Mouse (Mus musculus): Measurements from ENCODE around the gene Gm29666.

The Gm29666 gene

DNA sequence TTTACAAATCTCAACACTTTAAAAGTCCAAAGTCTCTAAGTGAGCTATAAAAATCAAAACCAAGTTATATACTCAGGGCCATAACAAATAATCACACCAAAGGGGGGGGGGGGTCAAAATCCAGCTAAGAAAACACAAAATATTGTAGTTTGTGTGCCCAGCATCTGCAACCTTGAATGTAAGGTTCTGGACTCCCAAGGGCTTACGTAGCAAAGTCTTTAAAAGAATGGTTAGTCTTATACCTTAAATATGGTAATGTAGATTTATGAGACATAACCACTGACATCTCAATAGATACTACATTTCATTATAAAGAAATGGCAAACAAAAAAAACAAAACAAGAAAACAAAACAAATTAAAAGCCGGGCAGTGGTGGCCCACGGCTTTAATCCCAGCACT, at the start of gene Gm29666:
Gm29666 (minus strand) TSS at position 101 of the 400 bp plus-strand sequence.
- in situ Hi-C loops (cut with MseI, MboI): no loop called here

DNA sequence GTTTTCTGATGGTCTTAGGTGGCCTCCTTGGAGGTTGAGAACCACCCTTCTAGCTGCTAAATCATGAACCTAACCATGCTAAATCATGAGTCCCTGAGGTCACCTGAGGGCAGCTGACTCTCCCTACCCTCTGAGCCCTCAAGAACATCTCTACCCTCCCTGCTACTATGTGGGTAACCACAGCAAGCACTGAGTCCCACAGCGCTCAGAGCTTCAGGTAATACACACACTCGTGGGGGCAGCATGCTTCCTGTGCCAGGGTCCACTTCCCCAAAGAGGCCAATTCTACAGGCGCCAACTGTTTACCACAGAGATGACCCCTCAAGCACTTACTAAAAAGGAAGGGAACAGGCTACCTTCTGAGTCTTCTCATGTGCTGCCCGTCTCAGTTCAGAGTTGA, 48.7 kb upstream of the Gm29666 start:
- in situ Hi-C loops (cut with MseI, MboI): no loop called here

DNA sequence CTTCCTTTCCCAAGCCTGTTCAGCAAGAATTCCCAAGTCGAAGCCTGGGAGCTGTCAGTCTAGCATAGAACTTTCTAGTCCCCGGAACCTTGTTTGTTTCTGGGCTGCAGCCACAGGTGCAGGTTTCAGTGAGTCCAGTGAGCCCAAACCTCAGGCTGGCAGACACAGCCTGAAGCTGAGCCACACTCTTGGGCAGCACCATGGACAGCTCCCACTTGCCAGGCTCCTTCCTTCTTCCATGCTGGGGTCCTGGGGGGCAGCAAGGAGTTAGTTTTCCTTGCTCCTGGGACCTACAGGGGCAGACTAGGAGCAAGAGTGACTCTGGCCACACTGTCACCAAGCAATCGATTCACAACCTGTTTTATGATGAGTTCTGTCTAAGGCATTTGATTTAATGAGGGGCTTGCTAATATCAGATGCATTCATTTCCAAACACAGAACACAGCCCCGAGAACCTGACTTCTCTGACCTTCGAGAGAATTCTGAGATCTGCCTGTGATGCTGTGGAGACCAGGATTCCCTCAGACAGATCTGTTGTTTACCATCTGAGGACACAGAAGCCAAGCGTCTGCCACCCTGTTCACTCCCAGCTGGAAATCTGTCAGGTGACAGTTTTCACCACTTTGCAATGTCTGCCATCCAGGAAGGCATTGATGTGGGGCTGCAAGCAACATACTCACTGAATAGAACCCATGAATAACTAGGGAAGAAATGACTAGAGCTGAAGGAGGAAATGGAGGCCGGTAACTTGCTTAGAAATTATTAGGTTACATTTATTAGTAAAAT, 45.9 kb upstream of the Gm29666 start:
- in situ Hi-C loops (cut with MseI, MboI): no loop called here

DNA sequence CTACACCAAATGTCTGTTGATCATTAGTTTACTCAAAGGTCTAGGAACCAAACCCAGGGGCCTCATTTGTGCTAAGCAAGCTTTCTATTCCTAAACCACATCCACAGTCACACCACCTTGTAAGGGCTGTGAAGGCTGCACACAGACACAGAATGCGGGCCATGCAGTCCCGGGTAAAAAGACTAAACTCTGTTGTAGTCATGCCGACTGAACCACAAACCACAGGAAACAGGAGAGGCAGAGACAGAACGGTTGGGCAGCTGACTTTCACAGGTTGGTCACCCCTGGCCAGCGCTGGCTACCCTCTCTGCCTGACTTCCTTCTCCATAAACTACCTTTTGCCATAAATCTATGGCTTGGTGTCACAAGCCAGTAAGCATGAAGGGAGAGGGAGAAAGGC, 44.9 kb upstream of the Gm29666 start:
- in situ Hi-C loops (cut with MseI, MboI): no loop called here

DNA sequence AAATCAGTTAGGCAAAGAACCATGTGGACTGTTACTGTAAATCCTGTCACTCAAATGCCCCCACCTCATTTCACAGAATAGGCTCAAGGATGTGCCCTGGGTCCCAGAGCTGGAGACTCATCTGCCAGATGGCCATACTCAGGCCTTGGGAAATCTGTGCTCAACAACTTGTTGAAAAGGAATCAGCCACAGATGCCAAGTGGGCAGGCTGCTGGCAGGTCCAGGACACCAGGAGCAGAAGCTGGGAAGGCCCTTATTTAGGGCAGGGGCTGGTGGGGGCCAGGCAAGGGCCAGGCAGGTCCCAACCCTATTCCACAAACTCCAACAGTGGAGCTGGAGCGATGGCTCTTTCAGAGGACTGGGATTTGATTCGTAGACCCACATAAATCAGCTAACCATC, 42.7 kb upstream of the Gm29666 start:
- in situ Hi-C loops (cut with MseI, MboI): no loop called here

DNA sequence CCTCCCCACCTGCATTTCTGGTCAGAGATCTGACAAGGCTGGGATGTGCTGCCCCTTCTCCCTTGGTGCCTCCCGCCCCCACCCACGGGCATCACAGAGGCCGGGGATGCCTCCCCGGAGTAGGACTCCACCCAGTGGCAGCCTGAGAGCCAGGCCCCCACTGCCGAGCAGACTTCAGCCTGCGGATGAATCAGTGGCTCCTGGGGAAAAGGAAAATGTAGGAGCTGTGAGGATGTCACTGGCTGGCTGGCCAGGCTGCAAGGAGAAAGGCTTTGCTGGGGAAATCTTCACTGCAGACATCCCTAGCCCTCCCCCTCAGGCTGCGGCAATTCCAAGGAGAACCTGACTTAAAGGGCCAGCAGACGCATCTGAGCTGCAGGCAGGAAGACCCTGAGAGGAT, 40.9 kb upstream of the Gm29666 start:
- in situ Hi-C loops (cut with MseI, MboI): no loop called here

DNA sequence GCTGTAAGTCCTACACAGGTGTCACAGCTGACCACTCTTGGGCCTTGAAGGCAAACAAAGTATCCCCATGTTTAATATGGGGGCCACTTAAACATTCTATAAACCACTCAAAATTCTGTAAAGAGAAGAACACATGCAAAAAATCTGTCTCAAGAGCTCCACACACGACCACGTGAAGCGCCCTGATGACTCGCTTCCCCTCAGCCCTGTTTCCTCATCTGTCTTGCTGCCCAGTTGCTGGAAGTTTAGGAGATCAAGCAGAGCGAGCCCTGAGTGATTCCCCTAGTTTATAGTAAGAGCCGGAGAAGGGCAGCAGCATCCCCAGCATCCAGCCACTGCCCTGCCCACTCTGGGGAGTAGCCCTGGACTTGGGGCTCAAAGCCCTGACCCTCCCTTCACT, 40.1 kb upstream of the Gm29666 start:
- in situ Hi-C loops (cut with MseI, MboI): no loop called here

DNA sequence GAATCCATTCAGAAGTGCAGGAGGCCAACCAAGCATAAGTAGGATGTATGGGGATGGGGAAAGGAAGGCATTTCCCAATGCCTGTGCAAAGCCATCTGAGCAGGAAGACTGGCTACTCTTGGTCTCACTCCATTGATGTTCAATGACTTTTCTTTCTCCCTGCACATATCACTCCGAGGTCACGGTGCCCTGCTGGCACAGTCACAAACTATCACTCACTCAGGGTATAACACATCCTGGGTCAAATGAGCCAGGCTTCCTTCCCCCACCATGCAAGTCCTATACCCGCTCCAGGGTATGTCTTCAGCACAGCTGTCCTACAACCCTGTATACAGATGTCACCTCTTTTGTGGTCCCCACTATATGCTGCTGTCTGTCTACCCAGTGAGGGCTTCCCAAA, 38.5 kb upstream of the Gm29666 start:
- in situ Hi-C loops (cut with MseI, MboI): no loop called here

DNA sequence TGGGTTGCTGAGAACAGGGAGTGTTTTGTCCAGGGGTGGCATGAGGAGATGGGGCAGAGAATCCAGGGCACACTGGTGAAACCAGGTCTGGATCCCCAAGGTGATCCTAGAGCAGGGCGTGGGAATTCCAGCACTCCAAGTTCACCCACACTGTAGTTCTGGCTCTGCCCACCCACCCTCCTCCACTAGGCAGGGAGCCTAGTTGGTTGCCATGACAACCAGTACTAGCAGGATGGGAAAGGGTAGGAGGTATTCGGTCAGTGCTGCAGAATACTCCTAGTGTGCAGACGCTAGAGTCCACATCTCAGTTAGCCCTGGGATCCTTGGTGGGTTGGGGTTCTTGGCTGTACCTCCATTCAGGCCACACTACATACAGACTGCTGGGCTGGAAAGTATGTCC, 38.0 kb upstream of the Gm29666 start:
- in situ Hi-C loops (cut with MseI, MboI): no loop called here

DNA sequence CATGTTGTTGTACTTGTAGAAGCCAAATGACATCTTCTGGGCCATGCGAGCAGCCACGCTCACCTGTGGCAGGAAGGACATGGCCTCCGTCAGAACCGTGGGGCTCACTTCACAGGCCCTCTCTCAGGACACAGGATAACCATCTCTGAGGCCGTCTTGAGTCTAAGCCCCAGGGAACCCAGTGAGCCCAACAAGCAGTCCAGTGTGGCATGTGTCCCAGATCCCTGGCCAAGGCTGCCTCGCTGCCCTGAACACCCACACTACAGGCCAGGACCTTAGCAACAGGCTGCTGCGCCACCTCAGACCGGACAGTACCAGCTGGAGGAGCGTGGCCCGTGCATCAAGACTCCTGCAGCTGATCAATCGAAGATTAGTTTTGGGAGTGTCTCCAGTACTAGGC, 33.4 kb upstream of the Gm29666 start:
- in situ Hi-C loops (cut with MseI, MboI): no loop called here

DNA sequence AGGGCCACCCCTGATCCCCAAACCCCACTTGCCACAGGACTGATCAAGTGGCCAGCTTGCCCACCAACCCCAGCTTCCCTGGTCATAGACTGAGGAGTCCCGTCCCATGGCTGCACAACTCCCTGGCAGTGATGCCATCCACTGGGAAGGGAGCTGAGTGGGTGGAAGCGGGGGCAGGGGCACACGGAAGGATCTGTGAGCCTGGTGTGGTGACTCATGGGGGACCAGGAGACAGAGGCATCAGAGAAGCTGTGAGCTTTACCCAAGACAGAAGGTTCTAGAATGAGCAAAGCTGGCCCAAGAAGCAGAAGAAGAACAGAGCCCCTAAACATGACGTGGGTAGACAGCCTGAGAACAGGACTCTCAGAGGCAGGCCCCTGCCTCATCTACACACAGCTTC, 30.2 kb upstream of the Gm29666 start:
- in situ Hi-C loops (cut with MseI, MboI): no loop called here

DNA sequence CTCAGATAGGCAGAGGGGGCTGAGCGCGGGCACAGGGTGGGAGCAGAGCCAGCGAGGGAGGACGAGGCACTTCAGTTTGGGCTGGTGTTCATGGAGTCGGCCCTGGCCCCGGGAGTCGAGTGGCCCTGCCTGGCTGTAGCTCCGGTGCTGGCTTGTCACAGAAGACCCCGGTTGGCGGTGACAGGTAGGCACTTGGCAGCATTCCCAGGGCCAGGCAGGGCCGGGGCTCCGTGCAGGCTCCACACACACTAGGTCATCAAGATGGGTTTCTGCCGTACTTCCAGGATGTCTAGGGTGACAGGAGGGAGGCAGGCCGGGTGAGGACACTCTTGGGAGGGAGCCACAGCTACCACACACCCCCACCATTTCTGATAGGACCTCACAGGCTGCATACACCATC, 29.2 kb upstream of the Gm29666 start:
- in situ Hi-C loops (cut with MseI, MboI): no loop called here

DNA sequence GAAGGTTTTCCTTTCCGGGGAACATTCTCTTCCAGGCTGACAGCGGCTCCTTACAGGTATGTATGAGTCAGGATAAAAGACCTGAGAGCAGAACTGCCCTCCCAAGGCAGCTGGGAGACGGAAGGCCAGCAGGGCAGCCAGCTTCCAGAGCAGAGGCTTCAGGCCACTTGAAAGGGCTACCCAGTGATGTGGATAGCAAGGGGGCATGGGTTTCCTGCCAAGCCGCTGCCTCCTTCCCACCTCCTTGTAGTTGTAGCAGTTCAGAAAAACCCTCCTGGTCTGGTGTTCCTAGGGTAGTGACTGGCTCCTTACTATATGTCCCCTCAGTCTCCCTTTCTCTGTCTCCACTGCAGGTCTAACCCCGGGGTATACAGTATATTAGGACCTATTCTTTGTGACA, 24.5 kb upstream of the Gm29666 start:
- in situ Hi-C loops (cut with MseI, MboI): no loop called here

DNA sequence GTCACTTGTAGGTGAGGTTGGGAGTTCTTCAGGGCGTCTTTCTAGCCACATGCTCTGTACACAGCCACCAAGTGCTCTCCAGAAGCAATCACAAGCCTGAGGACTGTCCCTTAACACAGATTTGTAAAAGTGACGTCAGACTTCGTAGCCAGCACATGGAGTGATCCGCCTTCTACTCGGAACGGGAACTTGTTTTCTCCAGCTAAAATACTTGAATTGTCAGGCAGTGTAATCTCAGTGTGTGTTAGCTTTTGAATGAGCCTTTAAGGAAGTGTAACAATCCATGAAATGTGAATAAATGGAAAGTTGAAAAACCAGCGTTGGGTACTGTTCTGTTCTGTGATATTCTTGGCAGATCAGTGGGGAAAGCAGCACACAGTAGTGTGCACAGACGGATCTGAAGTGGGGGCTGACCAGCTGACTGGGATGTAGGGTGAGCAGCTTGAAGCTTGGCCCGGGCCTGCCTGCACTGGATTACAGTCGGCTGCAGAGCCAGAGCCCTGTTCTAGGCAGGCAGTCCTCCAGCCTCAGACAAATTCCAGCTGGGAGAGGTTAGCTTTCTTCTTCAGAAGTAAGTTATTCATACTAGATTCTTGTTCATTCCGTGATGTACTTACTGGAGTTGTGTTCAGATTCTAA, 22.9 kb upstream of the Gm29666 start:
- in situ Hi-C loops (cut with MseI, MboI): no loop called here

DNA sequence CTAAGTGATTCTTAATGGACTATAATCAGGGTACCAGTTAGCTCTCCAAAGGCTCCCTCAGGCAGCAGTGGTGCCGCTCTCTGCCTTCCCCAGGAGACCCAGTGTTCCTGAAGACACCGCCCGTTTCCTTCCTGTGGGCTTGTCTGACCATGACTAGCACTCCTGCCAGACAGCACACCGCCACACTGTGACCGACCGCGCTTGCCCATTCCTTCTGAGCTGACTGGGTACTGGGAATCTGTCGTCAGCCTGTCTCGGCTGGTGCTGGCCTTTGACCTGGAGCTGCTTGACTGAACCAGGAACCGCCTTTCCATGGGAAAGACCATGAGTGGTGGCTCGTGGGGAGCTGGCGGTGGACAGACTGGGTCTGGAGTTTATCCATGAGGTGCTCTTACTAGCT, 20.3 kb upstream of the Gm29666 start:
- in situ Hi-C loops (cut with MseI, MboI): no loop called here

DNA sequence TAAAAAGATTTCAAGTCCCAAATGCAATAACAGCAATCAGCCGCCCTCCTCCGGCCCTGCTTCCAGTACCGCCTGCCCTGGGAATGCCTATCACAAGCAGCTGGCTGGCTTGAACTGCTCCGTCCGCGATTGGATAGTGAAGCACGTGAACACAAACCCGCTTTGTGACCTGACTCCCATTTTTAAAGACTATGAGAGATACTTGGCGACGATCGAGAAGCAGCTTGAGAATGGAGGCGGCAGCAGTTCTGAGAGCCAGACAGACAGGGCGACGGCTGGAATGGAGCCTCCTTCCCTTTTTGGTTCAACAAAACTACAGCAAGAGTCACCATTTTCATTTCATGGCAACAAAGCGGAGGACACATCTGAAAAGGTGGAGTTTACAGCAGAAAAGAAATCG, 15.1 kb upstream of the Gm29666 start:
- in situ Hi-C loops (cut with MseI, MboI): no loop called here

DNA sequence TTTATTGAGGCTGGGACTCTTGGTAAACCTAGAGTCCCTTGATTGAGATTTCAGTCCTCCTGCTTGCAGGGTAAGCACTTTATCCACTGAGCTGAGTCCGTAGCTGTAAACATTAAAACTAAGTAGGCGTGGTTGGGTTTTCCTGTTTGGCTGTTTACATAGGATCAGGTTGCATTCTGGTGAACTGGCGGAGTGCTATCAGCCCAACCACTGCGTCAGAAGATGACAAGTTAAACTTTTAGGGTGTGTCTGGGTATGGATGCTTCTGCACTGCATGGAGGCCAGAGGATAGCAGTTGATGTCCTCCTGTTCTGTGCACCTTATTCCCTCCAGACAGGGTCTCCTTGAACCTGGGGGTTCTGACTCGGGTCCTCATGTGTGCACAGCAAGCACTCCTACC, 12.5 kb upstream of the Gm29666 start:
- in situ Hi-C loops (cut with MseI, MboI): no loop called here

DNA sequence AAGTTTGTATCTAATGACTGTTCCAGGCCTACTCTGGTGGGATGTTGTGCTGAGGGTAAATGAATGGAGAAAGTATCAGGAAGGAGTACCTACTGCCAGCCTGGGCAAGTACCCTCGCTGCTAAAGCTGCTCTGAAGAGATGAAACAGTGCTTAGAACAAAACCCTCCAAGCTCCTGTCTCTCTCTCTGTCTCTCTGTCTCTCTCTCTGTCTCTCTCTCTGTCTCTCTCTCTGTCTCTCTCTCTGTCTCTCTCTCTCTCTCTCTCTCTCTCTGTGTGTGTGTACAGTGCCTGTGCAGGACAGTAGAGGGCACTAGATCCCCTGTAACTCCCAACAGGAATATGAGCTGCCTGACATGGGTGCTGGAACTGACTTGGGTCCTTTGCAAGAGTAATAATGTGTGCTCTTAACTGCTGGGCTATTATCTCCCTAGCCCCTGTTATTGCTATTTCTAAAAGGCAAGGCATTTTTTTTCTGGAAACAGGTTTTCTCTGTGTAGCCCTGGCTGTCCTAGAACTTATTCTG, 5.7 kb upstream of the Gm29666 start:
- in situ Hi-C loops (cut with MseI, MboI): no loop called here

DNA sequence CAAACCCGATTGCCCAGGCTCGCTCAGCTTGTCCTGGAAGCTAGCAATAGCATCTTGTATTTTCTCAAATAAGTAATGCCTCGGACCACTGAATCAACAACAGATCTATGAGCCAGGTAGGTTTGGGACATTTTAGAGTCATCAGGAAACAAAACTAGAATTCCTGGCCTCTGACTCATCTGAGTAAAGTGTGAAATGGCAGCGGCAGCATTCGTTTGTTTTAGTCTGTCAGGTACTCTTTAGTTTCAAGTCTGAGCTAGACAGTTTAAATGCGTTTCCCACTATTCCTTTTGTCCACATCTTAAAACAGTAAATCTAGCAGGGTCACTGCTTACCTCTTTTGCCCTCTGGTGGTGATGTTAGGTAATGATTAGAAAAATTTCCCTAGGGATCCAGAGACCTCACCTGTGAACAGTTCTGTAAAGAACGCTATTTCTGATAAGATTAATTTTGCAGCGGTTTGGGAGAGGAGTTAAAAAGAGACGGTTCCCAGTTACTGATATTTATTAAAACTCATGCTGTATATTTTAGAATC, 5.0 kb upstream of the Gm29666 start:
- in situ Hi-C loops (cut with MseI, MboI): no loop called here

DNA sequence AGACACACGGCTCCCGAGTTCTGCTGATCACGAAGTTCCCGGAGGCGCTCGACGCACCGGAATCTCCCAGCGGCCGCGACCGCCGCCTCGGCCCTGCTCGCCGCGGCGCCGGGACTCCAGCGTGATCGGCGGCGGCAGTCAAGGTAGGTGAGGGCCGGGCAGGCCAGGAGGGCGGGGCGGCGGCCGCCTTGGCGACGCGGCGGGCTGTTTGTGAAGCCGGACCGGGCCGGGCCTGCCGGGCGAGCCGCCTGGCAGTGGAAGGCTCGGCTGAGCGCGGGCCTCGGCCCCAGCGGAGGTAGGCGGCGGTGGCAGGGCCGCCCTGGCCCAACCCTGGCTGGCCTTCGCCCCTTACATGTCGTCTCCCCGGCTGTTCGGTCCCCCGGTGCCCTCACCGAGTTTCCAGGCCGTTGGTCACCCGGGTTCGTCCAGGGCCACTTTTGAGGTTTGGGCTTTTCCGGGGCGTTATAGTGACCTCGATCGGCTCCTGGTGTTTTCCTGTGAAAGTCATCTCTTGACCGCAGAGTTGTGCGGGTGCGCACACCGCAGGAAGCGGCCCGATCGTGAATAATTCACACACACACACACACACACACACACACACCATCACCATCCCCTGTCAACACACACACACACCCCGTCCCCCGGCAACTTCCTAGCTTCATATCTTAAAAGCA, 3.8 kb upstream of the Gm29666 start:
- in situ Hi-C loops (cut with MseI, MboI): no loop called here

DNA sequence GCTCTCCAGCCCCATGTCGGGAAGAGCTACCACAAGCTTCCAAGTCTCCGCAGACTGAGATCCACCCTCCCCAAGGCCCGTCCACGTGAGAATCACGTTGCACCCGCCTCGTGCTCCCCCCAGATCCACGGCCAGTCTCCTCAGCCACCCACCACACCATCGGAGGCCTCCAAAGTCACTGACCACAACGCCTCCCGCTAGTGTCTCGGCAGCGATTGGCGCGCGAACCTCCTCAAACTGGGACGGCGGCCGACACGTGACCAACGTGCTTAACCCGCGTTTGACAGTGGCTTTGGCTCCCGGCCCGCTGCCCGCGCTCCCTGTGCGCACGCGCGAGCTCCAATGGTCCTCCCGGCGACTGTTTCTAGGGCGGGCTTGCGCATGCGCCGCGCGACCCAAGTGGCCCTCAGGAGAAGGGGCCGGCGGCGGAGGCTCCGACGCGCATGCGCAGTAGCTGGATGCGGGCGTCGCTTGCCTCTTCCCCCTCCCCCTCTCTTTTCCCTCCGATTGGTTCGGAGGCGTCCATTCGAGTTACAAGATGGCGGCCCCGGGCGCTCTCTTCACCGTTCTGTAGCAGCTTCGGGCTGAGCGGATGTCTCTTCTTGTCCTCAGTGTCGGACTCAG, 3.2 kb upstream of the Gm29666 start, which contains the start of gene Nup50:
Nup50 (plus strand) TSS at position 528 of the 624 bp plus-strand sequence.
- in situ Hi-C loops (cut with MseI, MboI): no loop called here

DNA sequence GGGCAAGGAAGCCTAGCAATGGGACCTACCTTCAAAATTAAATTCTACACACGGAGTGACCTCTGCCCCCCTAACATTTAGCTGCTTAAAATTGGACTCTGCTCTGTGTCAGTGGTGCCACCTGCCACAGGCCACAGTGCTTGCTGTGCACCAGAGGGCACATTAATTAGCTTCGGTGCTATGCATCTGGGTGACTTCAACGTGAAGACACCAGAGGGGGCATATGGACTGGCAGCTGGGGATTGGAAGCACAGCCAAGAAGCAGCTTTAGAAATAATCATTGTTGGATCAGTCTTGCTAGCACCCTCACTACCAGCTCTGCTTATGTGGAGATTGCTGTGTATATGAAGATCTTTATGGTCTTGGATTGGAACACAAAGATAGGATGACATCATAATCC, 6.6 kb downstream of the Gm29666 start:
- in situ Hi-C loops (cut with MseI, MboI): no loop called here

Measured in mouse trophoblast stem cell (cell line).